ENCODE assay signal across 11 mouse cellular contexts in genomic region chr15:18820226-18820625, GRCm38 (mm10). TPM values are rescaled to one million over a fixed set of nuclear protein-coding genes. Genes with fewer than 3 reads are reported as not detected.
DNase-seq lines count a peak whose midpoint lies in the region; ATAC-seq lines count a peak whose summit lies in the region.
"Had no signal": no experiment of that assay in that cellular context is flagged by ENCODE, and none has a peak within 500 bp of the region (broad histone marks: within the 10 kb centered on the region; RNA-seq: fewer than 3 reads in every experiment).

No protein-coding gene starts in this region.

- 11% methylated on average over 3 of the region's 3 CpGs for WGBS in forebrain, embryonic 13.5 days
- 29% methylated on average over 3 of the region's 3 CpGs for WGBS in midbrain, embryonic 11.5 days
- 36% methylated on average over 3 of the region's 3 CpGs for WGBS in kidney, embryonic 15.5 days

- peak overlapping the region; percentile 47 for H3K4me3 ChIP-seq in forebrain, embryonic 13.5 days
- H3K4me3 ChIP-seq in midbrain, embryonic 11.5 days (ENCODE audit: low read depth, low read length): no peak overlapping the region
- H3K4me3 ChIP-seq in kidney, embryonic 15.5 days (replicated peaks): no peak overlapping the region

- no peak overlapping the region for H3K9ac ChIP-seq in forebrain, embryonic 13.5 days
- H3K9ac ChIP-seq in midbrain, embryonic 11.5 days (ENCODE audit: low read length): no peak overlapping the region
- H3K9ac ChIP-seq in kidney, embryonic 15.5 days: no peak overlapping the region

- peak overlapping the region; percentile 63 for H3K4me2 ChIP-seq in forebrain, embryonic 13.5 days
- H3K4me2 ChIP-seq in midbrain, embryonic 11.5 days: peak overlapping the region; percentile 45; the same call in 1 of the 2 replicates
- H3K4me2 ChIP-seq in kidney, embryonic 15.5 days: no peak overlapping the region

- no peaks in the 10 kb centered on the region for H3K9me3 ChIP-seq in forebrain, embryonic 13.5 days (replicated peaks)
- H3K9me3 ChIP-seq in midbrain, embryonic 11.5 days (ENCODE audit: control insufficient read depth, low read length): no peaks in the 10 kb centered on the region
- no peaks in the 10 kb centered on the region for H3K9me3 ChIP-seq in kidney, embryonic 15.5 days (replicated peaks)

- H3K27me3 ChIP-seq in forebrain, embryonic 13.5 days: no peaks in the 10 kb centered on the region
- no peaks in the 10 kb centered on the region for H3K27me3 ChIP-seq in midbrain, embryonic 11.5 days (ENCODE audit: control insufficient read depth, insufficient read depth, low read length)
- peaks cover 8% of the 10 kb centered on the region for H3K27me3 ChIP-seq in kidney, embryonic 15.5 days

- H3K27ac ChIP-seq in forebrain, embryonic 13.5 days: no peak overlapping the region
- H3K27ac ChIP-seq in midbrain, embryonic 11.5 days (ENCODE audit: low read depth, low read length): no peak overlapping the region
- no peak overlapping the region for H3K27ac ChIP-seq in kidney, embryonic 15.5 days

- peaks cover 15% of the 10 kb centered on the region for H3K4me1 ChIP-seq in forebrain, embryonic 13.5 days
- no peaks in the 10 kb centered on the region for H3K4me1 ChIP-seq in midbrain, embryonic 11.5 days (ENCODE audit: control insufficient read depth, insufficient read depth, low read length)
- H3K4me1 ChIP-seq in kidney, embryonic 15.5 days: peaks cover 3% of the 10 kb centered on the region; the same call in 1 of the 2 replicates

- peak; percentile 69 for ATAC-seq in frontal cortex, adult (ENCODE audit: low TSS enrichment)
- ATAC-seq in forebrain, embryonic 13.5 days: peak; percentile 19; the same call in 1 of the 2 replicates
- ATAC-seq in midbrain, embryonic 11.5 days (ENCODE audit: low FRiP score): no peak
- no peak for ATAC-seq in kidney, embryonic 15.5 days (replicated peaks; ENCODE audit: low FRiP score)
- ATAC-seq: inflammation-experienced regulatory T-cells, adult 6 months had no signal

- no peaks in the 10 kb centered on the region for H3K36me3 ChIP-seq in forebrain, embryonic 13.5 days (ENCODE audit: poor library complexity, severe bottlenecking)
- no peaks in the 10 kb centered on the region for H3K36me3 ChIP-seq in midbrain, embryonic 11.5 days (ENCODE audit: control insufficient read depth, insufficient read depth, low read length)
- no peaks in the 10 kb centered on the region for H3K36me3 ChIP-seq in kidney, embryonic 15.5 days

- DNase-seq in frontal cortex, postnatal 14 days (ENCODE audit: low spot score in 2 of 2): no peak
- DNase-seq in 416B (ENCODE audit: low read depth): peak; percentile 27
- DNase-seq in midbrain, embryonic 11.5 days (ENCODE audit: low spot score, missing footprints): no peak
- no peak for DNase-seq in heart, adult 9 months (ENCODE audit: low spot score in 2 of 2)
- no peak for DNase-seq in heart, adult 18-20 months
- DNase-seq: lung, adult 18-20 months had no signal

RNA-seq across cellular contexts. Expression of gene Cdh10, which starts 1.5 kb away (rescaled TPM):
- 7.9 and 8.3 TPM in 2 replicates for polyA plus RNA-seq in forebrain, embryonic 13.5 days (2015; fragmentation: Nextera tagmentation; extraction: Ambion mirVana)
- polyA plus RNA-seq in midbrain, embryonic 11.5 days (2014; fragmentation: Nextera tagmentation; extraction: Ambion mirVana): 6.4 and 8.4 TPM in 2 replicates
- 0.72 and 1.3 TPM in 2 replicates for polyA plus RNA-seq in kidney, embryonic 15.5 days (2015; fragmentation: Nextera tagmentation; extraction: Ambion mirVana)
- not detected for total RNA-seq in heart, adult 18-20 months (2021)
- total RNA-seq: granulocyte monocyte progenitor cell, adult 5-6 weeks had no signal

Comparison
In these comparisons a context has a peak if more than half of its experiments do, and no peak if none do; other contexts are left out.
1. ATAC-seq: peak in frontal cortex, adult (single experiment) and forebrain, embryonic 13.5 days (single experiment); none in midbrain, embryonic 11.5 days (single experiment) and kidney, embryonic 15.5 days (single experiment).